ENCODE assay signal across 8 mouse cellular contexts in the genomic region with DNA sequence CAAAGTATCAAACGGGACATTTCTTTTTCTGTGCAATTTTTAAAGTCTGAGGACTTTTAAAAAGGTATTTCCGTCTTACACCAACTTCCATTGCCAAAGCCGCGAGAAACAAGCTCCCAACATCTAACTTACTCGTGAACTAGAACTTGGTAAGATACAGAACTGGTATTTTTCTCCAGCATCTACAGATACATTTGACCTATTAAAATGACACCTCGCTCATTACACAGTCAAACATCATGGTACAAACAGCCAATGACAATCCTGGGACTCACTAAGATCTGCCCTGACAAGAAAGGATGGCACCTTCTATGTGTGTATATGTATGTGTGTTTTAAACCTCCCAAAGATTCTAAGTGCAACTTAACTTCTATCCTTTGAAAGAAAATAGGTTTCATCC. TPM values are rescaled to one million over a fixed set of nuclear protein-coding genes. Genes with fewer than 3 reads are reported as not detected.
DNase-seq lines count a peak whose midpoint lies in the region; ATAC-seq and TF ChIP-seq lines count a peak whose summit lies in the region.

No protein-coding gene starts in this region.

- no peaks in the 10 kb centered on the region for H3K9me3 ChIP-seq in forebrain, embryonic 10.5 days
- no peaks in the 10 kb centered on the region for H3K9me3 ChIP-seq in limb, embryonic 10.5 days (replicated peaks)
- no peaks in the 10 kb centered on the region for H3K9me3 ChIP-seq in neural tube, embryonic 14.5 days (ENCODE audit: control insufficient read depth, low read length)

- peak overlapping the region; percentile 98 for H3K4me3 ChIP-seq in gastrocnemius, adult 2 months
- H3K4me3 ChIP-seq in forebrain, embryonic 10.5 days = peak overlapping the region; percentile 94
- H3K4me3 ChIP-seq in limb, embryonic 10.5 days = peak overlapping the region; percentile 86
- H3K4me3 ChIP-seq in neural tube, embryonic 14.5 days (ENCODE audit: low read depth, low read length) = peak overlapping the region; percentile 84

- ATAC-seq in neural tube, embryonic 14.5 days (ENCODE audit: low read depth) = no peak

- peak overlapping the region; percentile 84 for H3K4me2 ChIP-seq in neural tube, embryonic 14.5 days (ENCODE audit: low read depth, low read length)

- H3K27me3 ChIP-seq in forebrain, embryonic 10.5 days (ENCODE audit: poor library complexity, severe bottlenecking) = no peaks in the 10 kb centered on the region
- H3K27me3 ChIP-seq in limb, embryonic 10.5 days (ENCODE audit: low read depth, poor library complexity, severe bottlenecking) = no peaks in the 10 kb centered on the region
- no peaks in the 10 kb centered on the region for H3K27me3 ChIP-seq in neural tube, embryonic 14.5 days (ENCODE audit: control insufficient read depth, insufficient read depth, low read length)

- TF ChIP-seq CTCF in gastrocnemius, adult 2 months (IDR thresholded peaks at IDR 0.05) = no peak

- H3K4me1 ChIP-seq in forebrain, embryonic 10.5 days = peaks cover 39% of the 10 kb centered on the region
- peaks cover 27% of the 10 kb centered on the region for H3K4me1 ChIP-seq in limb, embryonic 10.5 days
- H3K4me1 ChIP-seq in neural tube, embryonic 14.5 days (ENCODE audit: control insufficient read depth, insufficient read depth, low read length) = peaks cover 31% of the 10 kb centered on the region

- 2% methylated on average over 6 of the region's 6 CpGs for WGBS in forebrain, embryonic 10.5 days
- WGBS in limb, embryonic 10.5 days = 3% methylated on average over 6 of the region's 6 CpGs
- 2% methylated on average over 6 of the region's 6 CpGs for WGBS in neural tube, embryonic 14.5 days

- DNase-seq in gastrocnemius, adult 2 months = no peak
- DNase-seq in gastrocnemius, postnatal 10 days = no peak
- DNase-seq in MEL-GATA-1-ER (ENCODE audit: extremely low read depth, low read depth) = peak; percentile 92
- no peak for DNase-seq in forebrain, embryonic 10.5 days (ENCODE audit: extremely low spot score, low spot score)
- DNase-seq in limb, embryonic 10.5 days (ENCODE audit: low spot score) = no peak
- DNase-seq in spleen, postnatal 10 days (ENCODE audit: low spot score in 2 of 2) = no peak
- no peak for DNase-seq in cerebellum, adult 8-10 months

- peak overlapping the region; percentile 99 for H3K27ac ChIP-seq in gastrocnemius, adult 2 months
- peak overlapping the region; percentile 99 for H3K27ac ChIP-seq in forebrain, embryonic 10.5 days
- peak overlapping the region; percentile 96 for H3K27ac ChIP-seq in limb, embryonic 10.5 days
- no peak overlapping the region for H3K27ac ChIP-seq in neural tube, embryonic 14.5 days (ENCODE audit: low read depth, low read length)

- H3K9ac ChIP-seq in neural tube, embryonic 14.5 days (replicated peaks; ENCODE audit: low read depth, low read length) = peak overlapping the region; percentile 97

- H3K36me3 ChIP-seq in forebrain, embryonic 10.5 days (replicated peaks) = no peaks in the 10 kb centered on the region
- no peaks in the 10 kb centered on the region for H3K36me3 ChIP-seq in limb, embryonic 10.5 days
- H3K36me3 ChIP-seq in neural tube, embryonic 14.5 days (ENCODE audit: control insufficient read depth, insufficient read depth, low read length) = no peaks in the 10 kb centered on the region

- intact Hi-C loops in gastrocnemius, adult 2 months (cut with DNase I) = no loop called here

RNA-seq across cellular contexts. Expression of a gene that starts 1.5 kb away (rescaled TPM):
- total RNA-seq in gastrocnemius, adult 2 months (2021) = 10 to 100 TPM; 23.6 to 24.6 TPM
- total RNA-seq in gastrocnemius, postnatal 10 days (2021) = 10 to 100 TPM; 27.1 to 32.0 TPM
- polyA plus RNA-seq in forebrain, embryonic 10.5 days (2016; fragmentation: Nextera tagmentation; extraction: Ambion mirVana) = 18.5 and 18.8 TPM in 2 replicates
- polyA plus RNA-seq in limb, embryonic 10.5 days (2016; fragmentation: Nextera tagmentation; extraction: Ambion mirVana) = 16.4 and 19.7 TPM in 2 replicates
- 19.8 and 23.4 TPM in 2 replicates for polyA plus RNA-seq in neural tube, embryonic 14.5 days (2014; fragmentation: Nextera tagmentation; extraction: Ambion mirVana)
